Mouse (Mus musculus) embryo, embryonic 9.5 days (tissue): ENCODE results near the gene Armc8.
"Not testable (repeated sequence)": the region's sequence is repeated elsewhere in the genome, so short reads cannot be mapped to it uniquely, and the experiment has no call there.

Experiments
- DNase-seq: peaks from one replicate; pipeline ENCODE4 v3.0.0-alpha.2; 2017; ENCODE audit errors: extremely low spot score

Gene Armc8

GRCm38 (mm10) chr9:99568347-99569070 lies at the start of gene Armc8:
Gene Armc8, minus strand, starts transcription at chr9:99568899.
- DNase-seq, result peak; percentile 91

- no peak for DNase-seq
Measured at GRCm38 (mm10) chr9:99612202-99612601, 43.5 kb upstream of the Armc8 start, which contains the start of gene A4gnt. Gene A4gnt, plus strand, starts transcription at chr9:99612502.

GRCm38 (mm10) chr9:99603566-99603965 lies 34.9 kb upstream of the Armc8 start:
- no peak for DNase-seq

GRCm38 (mm10) chr9:99599127-99599526 lies 30.4 kb upstream of the Armc8 start:
- DNase-seq, result not testable (repeated sequence)

GRCm38 (mm10) chr9:99591144-99591543 lies 22.4 kb upstream of the Armc8 start:
- DNase-seq, result no peak

GRCm38 (mm10) chr9:99587505-99588202 lies 19.0 kb upstream of the Armc8 start:
- DNase-seq, result peak; percentile 59

- peak; percentile 19 for DNase-seq
Measured at GRCm38 (mm10) chr9:99580655-99581054, 12.0 kb upstream of the Armc8 start.

GRCm38 (mm10) chr9:99575677-99576480 lies 7.2 kb upstream of the Armc8 start, which contains the start of gene Dbr1:
Gene Dbr1, plus strand, starts transcription at chr9:99575799.
- DNase-seq, result peak; percentile 90

GRCm38 (mm10) chr9:99569071-99569397 lies 335 bp upstream of the Armc8 start:
- DNase-seq, result no peak

GRCm38 (mm10) chr9:99568023-99568346 lies 714 bp downstream of the Armc8 start:
- no peak for DNase-seq

- DNase-seq, result peak; percentile 56
Measured at GRCm38 (mm10) chr9:99563714-99564113, 5.0 kb downstream of the Armc8 start.

GRCm38 (mm10) chr9:99560389-99560788 lies 8.3 kb downstream of the Armc8 start:
- DNase-seq, result no peak

GRCm38 (mm10) chr9:99559557-99559904 lies 9.2 kb downstream of the Armc8 start:
- no peak for DNase-seq

- DNase-seq, result no peak
Measured at GRCm38 (mm10) chr9:99558824-99559556, 9.7 kb downstream of the Armc8 start.

- DNase-seq, result no peak
Measured at GRCm38 (mm10) chr9:99557580-99558300, 11.0 kb downstream of the Armc8 start.

- DNase-seq, result no peak
Measured at GRCm38 (mm10) chr9:99555253-99555652, 13.4 kb downstream of the Armc8 start.

GRCm38 (mm10) chr9:99554052-99554451 lies 14.6 kb downstream of the Armc8 start:
- DNase-seq, result no peak

- DNase-seq, result no peak
Measured at GRCm38 (mm10) chr9:99553049-99553448, 15.7 kb downstream of the Armc8 start.

GRCm38 (mm10) chr9:99552068-99552467 lies 16.6 kb downstream of the Armc8 start:
- DNase-seq, result no peak

- no peak for DNase-seq
Measured at GRCm38 (mm10) chr9:99546259-99546658, 22.4 kb downstream of the Armc8 start.

GRCm38 (mm10) chr9:99531865-99532264 lies 36.8 kb downstream of the Armc8 start:
- no peak for DNase-seq
